ENCODE assay signal across 24 mouse cellular contexts in genomic region chr11:114810344-114810743, GRCm38 (mm10). TPM values are rescaled to one million over a fixed set of nuclear protein-coding genes. Genes with fewer than 3 reads are reported as not detected.
DNase-seq lines count a peak whose midpoint lies in the region; ATAC-seq and TF ChIP-seq lines count a peak whose summit lies in the region.
"Had no signal": no experiment of that assay in that cellular context is flagged by ENCODE, and none has a peak within 500 bp of the region (broad histone marks: within the 10 kb centered on the region; RNA-seq: fewer than 3 reads in every experiment).

No protein-coding gene starts in this region.

- H3K9me3 ChIP-seq in liver, postnatal 0 days (ENCODE audit: low read length), result no peaks in the 10 kb centered on the region
- H3K9me3 ChIP-seq in embryonic facial prominence, embryonic 11.5 days (replicated peaks; ENCODE audit: control insufficient read depth, low read length), result no peaks in the 10 kb centered on the region
- H3K9me3 ChIP-seq: forebrain, embryonic 15.5 days; liver, embryonic 12.5 days; lung, embryonic 15.5 days had no signal

- no peak overlapping the region for H3K27ac ChIP-seq in liver, postnatal 0 days (ENCODE audit: low read depth)
- H3K27ac ChIP-seq in embryonic facial prominence, embryonic 11.5 days (replicated peaks; ENCODE audit: low read depth, low read length), result no peak overlapping the region
- H3K27ac ChIP-seq: forebrain, embryonic 15.5 days; liver, embryonic 12.5 days; lung, embryonic 15.5 days; macrophage had no signal

- 21% methylated on average over 4 of the region's 4 CpGs for WGBS in liver, postnatal 0 days (ENCODE audit: insufficient replicate concordance)
- WGBS in embryonic facial prominence, embryonic 11.5 days, result 9% methylated on average over 4 of the region's 4 CpGs

- no peaks in the 10 kb centered on the region for H3K36me3 ChIP-seq in liver, postnatal 0 days (replicated peaks; ENCODE audit: insufficient read depth, low read length)
- H3K36me3 ChIP-seq in embryonic facial prominence, embryonic 11.5 days (replicated peaks; ENCODE audit: control insufficient read depth, insufficient read depth, low read depth, low read length), result no peaks in the 10 kb centered on the region
- H3K36me3 ChIP-seq: forebrain, embryonic 15.5 days; liver, embryonic 12.5 days; lung, embryonic 15.5 days had no signal

- H3K9ac ChIP-seq in liver, postnatal 0 days (replicated peaks), result no peak overlapping the region
- H3K9ac ChIP-seq in embryonic facial prominence, embryonic 11.5 days (replicated peaks; ENCODE audit: low read length), result no peak overlapping the region
- H3K9ac ChIP-seq: forebrain, embryonic 15.5 days; liver, embryonic 12.5 days; lung, embryonic 15.5 days had no signal

- TF ChIP-seq CTCF in liver, postnatal 0 days (IDR thresholded peaks at IDR 0.05; ENCODE audit: low read depth), result no peak

- DNase-seq in embryo, embryonic 10 days (ENCODE audit: low spot score), result peak; percentile 61
- DNase-seq in embryo, embryonic 9.5 days (ENCODE audit: extremely low spot score), result no peak
- DNase-seq in liver, postnatal 0 days, result no peak
- no peak for DNase-seq in liver
- peak; percentile 66 for DNase-seq in embryonic facial prominence, embryonic 11.5 days (ENCODE audit: low spot score)
- no peak for DNase-seq in layer of hippocampus, postnatal 10 days (ENCODE audit: low spot score in 2 of 2)
- DNase-seq in B cell, adult 2 months, result no peak
- no peak for DNase-seq in gastrocnemius, postnatal 25 days
- DNase-seq: cerebellum, adult 8-10 months; gastrocnemius, postnatal 36 days; kidney, adult 2 months; kidney, postnatal 36 days; retina, postnatal 1 day; right cerebral cortex, postnatal 4 days had no signal

- no peak overlapping the region for H3K4me2 ChIP-seq in liver, postnatal 0 days (ENCODE audit: low read depth, low read length)
- H3K4me2 ChIP-seq in embryonic facial prominence, embryonic 11.5 days (ENCODE audit: low read depth, low read length), result no peak overlapping the region
- H3K4me2 ChIP-seq: forebrain, embryonic 15.5 days; liver, embryonic 12.5 days; lung, embryonic 15.5 days; midbrain, embryonic 11.5 days had no signal

- no peaks in the 10 kb centered on the region for H3K27me3 ChIP-seq in liver, postnatal 0 days (ENCODE audit: insufficient read depth, low read length)
- H3K27me3 ChIP-seq in embryonic facial prominence, embryonic 11.5 days (ENCODE audit: control insufficient read depth, insufficient read depth, low read length), result no peaks in the 10 kb centered on the region
- H3K27me3 ChIP-seq: forebrain, embryonic 15.5 days; liver, embryonic 12.5 days; lung, embryonic 15.5 days had no signal

- H3K4me3 ChIP-seq in liver, postnatal 0 days (ENCODE audit: low read depth, low read length), result no peak overlapping the region
- no peak overlapping the region for H3K4me3 ChIP-seq in embryonic facial prominence, embryonic 11.5 days (ENCODE audit: low read depth, low read length)
- H3K4me3 ChIP-seq: forebrain, embryonic 15.5 days; liver, embryonic 12.5 days; lung, embryonic 15.5 days had no signal

- TF ChIP-seq EP300 in liver, postnatal 0 days (IDR thresholded peaks at IDR 0.05; ENCODE audit: low read depth), result no peak

- 0 out of 2 replicates have a peak, but pooled peaks have one; percentile 6 for ATAC-seq in liver, postnatal 0 days
- no peak for ATAC-seq in embryonic facial prominence, embryonic 11.5 days (replicated peaks; ENCODE audit: insufficient number of reproducible peaks, low FRiP score, low TSS enrichment, low read depth)
- ATAC-seq: forebrain, embryonic 15.5 days; liver, embryonic 12.5 days had no signal

- peaks cover 12% of the 10 kb centered on the region for H3K4me1 ChIP-seq in liver, postnatal 0 days (ENCODE audit: insufficient read depth)
- H3K4me1 ChIP-seq in embryonic facial prominence, embryonic 11.5 days (ENCODE audit: control insufficient read depth, insufficient read depth, low read length), result no peaks in the 10 kb centered on the region

RNA-seq across cellular contexts. Expression of gene Gpr142, which starts 11.6 kb away (rescaled TPM):
- not detected in 2 replicates for polyA plus RNA-seq in liver, postnatal 0 days (2015; fragmentation: Nextera tagmentation; extraction: Ambion mirVana)
- polyA plus RNA-seq in embryonic facial prominence, embryonic 11.5 days (2014; fragmentation: Nextera tagmentation; extraction: Ambion mirVana), result not detected in 2 replicates
- not detected for total RNA-seq in layer of hippocampus, postnatal 10 days (2021)
- not detected for total RNA-seq in gastrocnemius, postnatal 25 days (2021)
- total RNA-seq: adrenal gland, adult 18-20 months; gastrocnemius, postnatal 36 days; left cerebral cortex, postnatal 14 days; monocyte, adult 5-6 weeks had no signal
- polyA plus RNA-seq: forebrain, embryonic 15.5 days; heart, postnatal 0 days; kidney, adult 2 months; liver, embryonic 12.5 days; lung, embryonic 15.5 days; macrophage; neural tube, embryonic 11.5 days had no signal

RNA-seq across cellular contexts. Expression of gene Btbd17, which starts 14.6 kb away (rescaled TPM):
- polyA plus RNA-seq in liver, postnatal 0 days (2015; fragmentation: Nextera tagmentation; extraction: Ambion mirVana), result not detected in 2 replicates
- 9.5 and 9.8 TPM in 2 replicates for polyA plus RNA-seq in embryonic facial prominence, embryonic 11.5 days (2014; fragmentation: Nextera tagmentation; extraction: Ambion mirVana)
- total RNA-seq in layer of hippocampus, postnatal 10 days (2021), result 10 to 100 TPM; 30.4 to 32.9 TPM
- not detected for total RNA-seq in gastrocnemius, postnatal 25 days (2021)
- total RNA-seq: adrenal gland, adult 18-20 months; monocyte, adult 5-6 weeks had no signal
- polyA plus RNA-seq: liver, embryonic 12.5 days; macrophage had no signal

RNA-seq across cellular contexts. Expression of gene Gprc5c, which starts 40.6 kb away (rescaled TPM):
- polyA plus RNA-seq in liver, postnatal 0 days (2015; fragmentation: Nextera tagmentation; extraction: Ambion mirVana), result 23.2 and 24.9 TPM in 2 replicates
- polyA plus RNA-seq in embryonic facial prominence, embryonic 11.5 days (2014; fragmentation: Nextera tagmentation; extraction: Ambion mirVana), result 31.5 and 36.4 TPM in 2 replicates
- 1 to 10 TPM; 3.9 to 5.1 TPM for total RNA-seq in layer of hippocampus, postnatal 10 days (2021)
- total RNA-seq in gastrocnemius, postnatal 25 days (2021), result 10 to 100 TPM; 31.2 to 47.0 TPM

RNA-seq across cellular contexts. Expression of gene Kif19a, which starts 45.2 kb away (rescaled TPM):
- 0.11 and 0.13 TPM in 2 replicates for polyA plus RNA-seq in liver, postnatal 0 days (2015; fragmentation: Nextera tagmentation; extraction: Ambion mirVana)
- 0.81 and 2.1 TPM in 2 replicates for polyA plus RNA-seq in embryonic facial prominence, embryonic 11.5 days (2014; fragmentation: Nextera tagmentation; extraction: Ambion mirVana)
- total RNA-seq in layer of hippocampus, postnatal 10 days (2021), result 1 to 10 TPM; 6.7 to 8.7 TPM
- total RNA-seq in gastrocnemius, postnatal 25 days (2021), result 1 to 10 TPM; 1.3 to 2.0 TPM
- polyA plus RNA-seq: liver, embryonic 12.5 days had no signal

Comparison
In these comparisons a context has a peak if more than half of its experiments do, and no peak if none do; other contexts are left out.
1. DNase-seq: peak in embryo, embryonic 10 days (single experiment) and embryonic facial prominence, embryonic 11.5 days (single experiment); none in embryo, embryonic 9.5 days (single experiment), liver, postnatal 0 days (single experiment), liver (single experiment), layer of hippocampus, postnatal 10 days (0 of 2), B cell, adult 2 months (0 of 2) and gastrocnemius, postnatal 25 days (single experiment).
2. RNA of gene Btbd17, which starts 14.6 kb away (total RNA-seq): 30.4 to 32.9 TPM in layer of hippocampus, postnatal 10 days; not detected in gastrocnemius, postnatal 25 days; every median in the first group is over 10 times any median in the second.
3. RNA of gene Gprc5c, which starts 40.6 kb away (total RNA-seq): 31.2 to 47.0 TPM in gastrocnemius, postnatal 25 days; 3.9 to 5.1 TPM in layer of hippocampus, postnatal 10 days; every median in the first group is over 4 times any median in the second.